Mouse (Mus musculus) adrenal gland, postnatal 25 days (tissue): Measurements from ENCODE around the gene Pld3. TPM values are rescaled to one million over a fixed set of nuclear protein-coding genes. Genes with fewer than 3 reads are reported as not detected.

ENCODE experiments used
- DNase-seq: peaks from one replicate; pipeline ENCODE4 v3.0.0; 2021; ENCODE audit warnings: mixed read lengths
- total RNA-seq: library from RNA; stranded (reverse); gene quantifications from 2 replicates; pipeline ENCODE4 v1.2.3, GENCODE M21; 2021

Gene Pld3
- total RNA-seq, 1 experiment from 2014 or later, result 108 TPM

- DNase-seq, result no peak
Observed at GRCm38 (mm10) chr7:27486102-27486769, 66.8 kb downstream of the Pld3 start.

- no peak for DNase-seq
Observed at GRCm38 (mm10) chr7:27483860-27484259, 69.2 kb downstream of the Pld3 start.

Other genes with a start within 250 kb of the Pld3 start
- gene Ltbp4, start 215.5 kb downstream of the Pld3 start, total RNA-seq, result 62.9 and 66.6 TPM in 2 replicates
- gene Shkbp1, start 197.2 kb downstream of the Pld3 start, total RNA-seq, result 23.3 and 28.6 TPM in 2 replicates
- gene Gm20479, start 195.8 kb downstream of the Pld3 start, total RNA-seq, result 0.91 TPM in 1 of 2 replicates, not detected in the other
- gene Sptbn4, start 105.5 kb downstream of the Pld3 start, total RNA-seq, result 0.62 and 2.1 TPM in 2 replicates
- 51.7 and 52.7 TPM in 2 replicates for gene Blvrb, start 105.2 kb downstream of the Pld3 start, total RNA-seq
- 18.5 and 19.6 TPM in 2 replicates for gene Sertad3, start 79.5 kb downstream of the Pld3 start, total RNA-seq
- 24.1 and 26.7 TPM in 2 replicates for gene Sertad1, start 66.3 kb downstream of the Pld3 start, total RNA-seq
- gene Prx, start 53.9 kb downstream of the Pld3 start, total RNA-seq, result 2.6 and 2.7 TPM in 2 replicates
- gene Hipk4, start 30.0 kb downstream of the Pld3 start, total RNA-seq, result 0.88 TPM in 1 of 2 replicates, not detected in the other
- 16.9 and 18.0 TPM in 2 replicates for gene 2310022A10Rik, start within 50 bp of the Pld3 start, total RNA-seq
- 150 and 209 TPM in 2 replicates for gene Akt2, start 38.3 kb upstream of the Pld3 start, total RNA-seq
- gene Ttc9b, start 100.7 kb upstream of the Pld3 start, total RNA-seq, result not detected in 2 replicates
- gene Map3k10, start 121.4 kb upstream of the Pld3 start, total RNA-seq, result 27.2 and 30.2 TPM in 2 replicates
- 0.81 and 1.3 TPM in 2 replicates for gene Zfp607b, start 136.1 kb upstream of the Pld3 start, total RNA-seq
- 16.5 and 18.6 TPM in 2 replicates for gene Zfp60, start 178.2 kb upstream of the Pld3 start, total RNA-seq